Mouse (Mus musculus) frontal cortex, postnatal 14 days (tissue): ENCODE measurements at regions not wholly inside any gene's neighbourhood (a gene's known extent, or its start where the extent isn't known, plus 50 kb on each side); places are given as distances from the start of the nearest gene placed in this dataset.

Experiments used
- DNase-seq, 2 experiments: peaks; one replicate each; pipeline ENCODE4 v3.0.0; 2022; ENCODE audit warnings: low spot score in 2 of 2

GRCm38 (mm10) chr15:18079644-18080043 is 739.1 kb upstream of the Cdh10 start:
- DNase-seq = no peak
